Mouse (Mus musculus): ENCODE data around the gene Ncan. TPM values are rescaled to one million over a fixed set of nuclear protein-coding genes. Genes with fewer than 3 reads are reported as not detected.

The Ncan gene
- polyA plus RNA-seq, 1 experiment from 2014 or later: 0.04 TPM

- no peak overlapping the region for H3K4me2 ChIP-seq (ENCODE audit: low read depth, low read length)
- 53% methylated on average over 8 of the region's 8 CpGs for WGBS (ENCODE audit: insufficient replicate concordance)
These were observed 21.4 kb downstream of the Ncan start for GRCm38 (mm10) chr8:70099276-70099675.

GRCm38 (mm10) chr8:70092786-70093185 lies 27.9 kb downstream of the Ncan start:
- Histone ChIP-seq H3K4me2 (ENCODE audit: low read depth, low read length) (no peak overlapping the region), H3K4me1 (ENCODE audit: control insufficient read depth, low read depth, low read length) (no peaks in the 10 kb centered on the region), H3K36me3 (ENCODE audit: control insufficient read depth, insufficient read depth) (no peaks in the 10 kb centered on the region), H3K27me3 (ENCODE audit: control insufficient read depth, insufficient read depth, low read depth, low read length) (peaks cover 28% of the 10 kb centered on the region), H3K9ac (ENCODE audit: low read depth, low read length) (no peak overlapping the region), H3K9me3 (replicated peaks; ENCODE audit: control insufficient read depth, low read length) (no peaks in the 10 kb centered on the region), H3K4me3 (ENCODE audit: low read depth, low read length) (no peak overlapping the region), H3K27ac (ENCODE audit: low read length) (no peak overlapping the region)
- 49% methylated on average over 8 of the region's 8 CpGs for WGBS (ENCODE audit: insufficient replicate concordance)
- ATAC-seq (ENCODE audit: low read depth): no peak

More at GRCm38 (mm10) chr8:70099276-70099675, 21.4 kb downstream of the Ncan start:
- Histone ChIP-seq H3K36me3 (ENCODE audit: control insufficient read depth, insufficient read depth) (no peaks in the 10 kb centered on the region), H3K9ac (ENCODE audit: low read depth, low read length) (no peak overlapping the region), H3K9me3 (replicated peaks; ENCODE audit: control insufficient read depth, low read length) (no peaks in the 10 kb centered on the region), H3K27me3 (ENCODE audit: control insufficient read depth, insufficient read depth, low read depth, low read length) (no peaks in the 10 kb centered on the region), H3K4me1 (ENCODE audit: control insufficient read depth, low read depth, low read length) (no peaks in the 10 kb centered on the region), H3K27ac (ENCODE audit: low read length) (no peak overlapping the region), H3K4me3 (ENCODE audit: low read depth, low read length) (no peak overlapping the region)
- no peak for ATAC-seq (ENCODE audit: low read depth)

- peaks cover 62% of the 10 kb centered on the region for H3K27me3 ChIP-seq (ENCODE audit: control insufficient read depth, insufficient read depth, low read depth, low read length)
- peaks cover 3% of the 10 kb centered on the region; the same call in 1 of the 2 replicates for H3K4me1 ChIP-seq (ENCODE audit: control insufficient read depth, low read depth, low read length)
- H3K9ac ChIP-seq (ENCODE audit: low read depth, low read length): no peak overlapping the region
- H3K36me3 ChIP-seq (ENCODE audit: control insufficient read depth, insufficient read depth): no peaks in the 10 kb centered on the region
- WGBS (ENCODE audit: insufficient replicate concordance): 54% methylated on average over 9 of the region's 9 CpGs
- H3K4me3 ChIP-seq (ENCODE audit: low read depth, low read length): no peak overlapping the region
- H3K4me2 ChIP-seq (ENCODE audit: low read depth, low read length): no peak overlapping the region
- ATAC-seq (ENCODE audit: low read depth): no peak
- no peak overlapping the region for H3K27ac ChIP-seq (ENCODE audit: low read length)
- H3K9me3 ChIP-seq (replicated peaks; ENCODE audit: control insufficient read depth, low read length): no peaks in the 10 kb centered on the region
These were observed 31.2 kb downstream of the Ncan start for GRCm38 (mm10) chr8:70089296-70089960.

- no peak overlapping the region for H3K4me2 ChIP-seq (ENCODE audit: low read depth, low read length)
- peaks cover 75% of the 10 kb centered on the region for H3K27me3 ChIP-seq (ENCODE audit: control insufficient read depth, insufficient read depth, low read depth, low read length)
- WGBS (ENCODE audit: insufficient replicate concordance): 5% methylated on average over 56 of the region's 56 CpGs
- no peak overlapping the region for H3K27ac ChIP-seq (ENCODE audit: low read length)
- ATAC-seq (ENCODE audit: low read depth): no peak
- H3K9me3 ChIP-seq (replicated peaks; ENCODE audit: control insufficient read depth, low read length): no peaks in the 10 kb centered on the region
- H3K4me1 ChIP-seq (ENCODE audit: control insufficient read depth, low read depth, low read length): peaks cover 3% of the 10 kb centered on the region; the same call in 1 of the 2 replicates
- H3K36me3 ChIP-seq (ENCODE audit: control insufficient read depth, insufficient read depth): no peaks in the 10 kb centered on the region
- no peak overlapping the region for H3K4me3 ChIP-seq (ENCODE audit: low read depth, low read length)
- no peak overlapping the region for H3K9ac ChIP-seq (ENCODE audit: low read depth, low read length)
These were observed 32.6 kb downstream of the Ncan start for GRCm38 (mm10) chr8:70087836-70088650.

GRCm38 (mm10) chr8:70087237-70087636 lies 33.4 kb downstream of the Ncan start:
- Histone ChIP-seq H3K4me2 (ENCODE audit: low read depth, low read length) (no peak overlapping the region), H3K36me3 (ENCODE audit: control insufficient read depth, insufficient read depth) (no peaks in the 10 kb centered on the region), H3K4me3 (ENCODE audit: low read depth, low read length) (no peak overlapping the region), H3K9ac (ENCODE audit: low read depth, low read length) (no peak overlapping the region), H3K9me3 (replicated peaks; ENCODE audit: control insufficient read depth, low read length) (no peaks in the 10 kb centered on the region), H3K27ac (ENCODE audit: low read length) (no peak overlapping the region), H3K27me3 (ENCODE audit: control insufficient read depth, insufficient read depth, low read depth, low read length) (peaks cover 82% of the 10 kb centered on the region), H3K4me1 (ENCODE audit: control insufficient read depth, low read depth, low read length) (peaks cover 3% of the 10 kb centered on the region; the same call in 1 of the 2 replicates)
- WGBS (ENCODE audit: insufficient replicate concordance): 4% methylated on average over 7 of the region's 7 CpGs
- ATAC-seq (ENCODE audit: low read depth): no peak

GRCm38 (mm10) chr8:70086151-70086550 lies 34.5 kb downstream of the Ncan start:
- H3K27me3 ChIP-seq (ENCODE audit: control insufficient read depth, insufficient read depth, low read depth, low read length): peaks cover 82% of the 10 kb centered on the region
- no peak overlapping the region for H3K27ac ChIP-seq (ENCODE audit: low read length)
- no peaks in the 10 kb centered on the region for H3K36me3 ChIP-seq (ENCODE audit: control insufficient read depth, insufficient read depth)
- H3K4me1 ChIP-seq (ENCODE audit: control insufficient read depth, low read depth, low read length): peaks cover 3% of the 10 kb centered on the region; the same call in 1 of the 2 replicates
- no peak overlapping the region for H3K4me2 ChIP-seq (ENCODE audit: low read depth, low read length)
- no peaks in the 10 kb centered on the region for H3K9me3 ChIP-seq (replicated peaks; ENCODE audit: control insufficient read depth, low read length)
- no peak overlapping the region for H3K9ac ChIP-seq (ENCODE audit: low read depth, low read length)
- no peak for ATAC-seq (ENCODE audit: low read depth)
- no peak overlapping the region for H3K4me3 ChIP-seq (ENCODE audit: low read depth, low read length)
- WGBS (ENCODE audit: insufficient replicate concordance): 24% methylated on average over 1 of the region's 1 CpGs

- H3K27me3 ChIP-seq (ENCODE audit: control insufficient read depth, insufficient read depth, low read depth, low read length): peaks cover 71% of the 10 kb centered on the region
- WGBS (ENCODE audit: insufficient replicate concordance): 3% methylated on average over 71 of the region's 71 CpGs
These were observed 36.2 kb downstream of the Ncan start for GRCm38 (mm10) chr8:70084191-70085065.

GRCm38 (mm10) chr8:70083285-70083684 lies 37.4 kb downstream of the Ncan start, which contains the start of gene Hapln4:
Gene Hapln4, plus strand, starts transcription at chr8:70083457.
- H3K27ac ChIP-seq (ENCODE audit: low read length): no peak within 1 kb of the TSS
- no peaks in the 10 kb centered on the region for H3K9me3 ChIP-seq (replicated peaks; ENCODE audit: control insufficient read depth, low read length)
- peaks cover 59% of the 10 kb centered on the region for H3K27me3 ChIP-seq (ENCODE audit: control insufficient read depth, insufficient read depth, low read depth, low read length)
- peak within 1 kb of the TSS; percentile 45 for H3K4me2 ChIP-seq (ENCODE audit: low read depth, low read length)
- H3K36me3 ChIP-seq (ENCODE audit: control insufficient read depth, insufficient read depth): no peaks in the 10 kb centered on the region
- no peak for ATAC-seq (ENCODE audit: low read depth)
- peaks cover 3% of the 10 kb centered on the region; the same call in 1 of the 2 replicates for H3K4me1 ChIP-seq (ENCODE audit: control insufficient read depth, low read depth, low read length)
- no peak within 1 kb of the TSS for H3K9ac ChIP-seq (ENCODE audit: low read depth, low read length)
- WGBS (ENCODE audit: insufficient replicate concordance): under 1% methylated on average over 26 of the region's 26 CpGs
- H3K4me3 ChIP-seq (ENCODE audit: low read depth, low read length): peak within 1 kb of the TSS; percentile 32

More at GRCm38 (mm10) chr8:70084191-70085065, 36.2 kb downstream of the Ncan start:
- ATAC-seq (ENCODE audit: low read depth): no peak
- H3K9me3 ChIP-seq (replicated peaks; ENCODE audit: control insufficient read depth, low read length): no peaks in the 10 kb centered on the region
- peak overlapping the region; percentile 45 for H3K4me2 ChIP-seq (ENCODE audit: low read depth, low read length)
- peak overlapping the region; percentile 32 for H3K4me3 ChIP-seq (ENCODE audit: low read depth, low read length)
- H3K27ac ChIP-seq (ENCODE audit: low read length): no peak overlapping the region
- no peaks in the 10 kb centered on the region for H3K36me3 ChIP-seq (ENCODE audit: control insufficient read depth, insufficient read depth)
- peaks cover 3% of the 10 kb centered on the region; the same call in 1 of the 2 replicates for H3K4me1 ChIP-seq (ENCODE audit: control insufficient read depth, low read depth, low read length)
- no peak overlapping the region for H3K9ac ChIP-seq (ENCODE audit: low read depth, low read length)
